Mouse (Mus musculus): ENCODE data around the gene Slc25a29. TPM values are rescaled to one million over a fixed set of nuclear protein-coding genes. Genes with fewer than 3 reads are reported as not detected.

The Slc25a29 gene
- polyA plus RNA-seq (2016; fragmentation: Nextera tagmentation; extraction: Ambion mirVana): 12.8 and 13.8 TPM in 2 replicates

DNA sequence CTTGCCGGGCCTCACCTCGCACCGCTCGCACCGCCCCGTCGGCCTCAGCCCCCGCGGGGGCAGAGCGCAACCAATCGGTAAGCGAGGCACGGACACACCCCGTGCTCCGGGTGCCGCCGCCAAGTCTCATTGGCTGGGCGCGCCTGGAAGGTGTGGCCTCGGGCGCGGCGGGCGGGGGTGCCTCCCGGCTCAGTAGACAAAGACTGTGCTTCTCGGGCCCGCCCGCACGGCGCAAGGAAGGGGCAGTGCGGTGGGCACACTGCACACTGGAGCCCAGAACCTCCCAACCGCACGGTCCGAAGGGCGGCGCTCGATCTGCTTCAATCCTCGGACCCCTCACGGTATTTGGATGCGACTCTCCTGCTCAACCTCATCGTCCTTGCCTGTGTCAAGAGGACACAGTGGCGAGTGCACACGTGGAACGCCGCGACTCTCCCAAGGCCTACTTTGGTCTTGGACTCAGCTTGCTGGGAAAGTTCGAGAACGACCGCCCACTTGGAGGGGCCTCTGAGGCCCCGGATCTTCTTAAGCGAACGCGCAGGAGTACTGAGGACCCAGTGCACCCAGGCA lies at the start of gene Slc25a29, which contains the start of gene Slc25a47:
Gene Slc25a29 (minus strand): TSS at position 44 of the 570 bp plus-strand sequence.
Gene Slc25a47 (plus strand): TSS at position 207 of the 570 bp plus-strand sequence.
- Histone ChIP-seq H3K9me3 (replicated peaks) (no peaks in the 10 kb centered on the region), H3K27ac (peak within 1 kb of the TSS; percentile 88), H3K4me1 (peaks cover 49% of the 10 kb centered on the region), H3K36me3 (peaks cover 49% of the 10 kb centered on the region), H3K27me3 (ENCODE audit: low read depth, poor library complexity, severe bottlenecking) (0 out of 2 replicates have a peak, but pooled peaks cover 9% of the 10 kb centered on the region), H3K4me3 (peak within 1 kb of the TSS; percentile 79)
- WGBS: under 1% methylated on average over 53 of the region's 53 CpGs
- DNase-seq (ENCODE audit: low spot score): peak; percentile 96

DNA sequence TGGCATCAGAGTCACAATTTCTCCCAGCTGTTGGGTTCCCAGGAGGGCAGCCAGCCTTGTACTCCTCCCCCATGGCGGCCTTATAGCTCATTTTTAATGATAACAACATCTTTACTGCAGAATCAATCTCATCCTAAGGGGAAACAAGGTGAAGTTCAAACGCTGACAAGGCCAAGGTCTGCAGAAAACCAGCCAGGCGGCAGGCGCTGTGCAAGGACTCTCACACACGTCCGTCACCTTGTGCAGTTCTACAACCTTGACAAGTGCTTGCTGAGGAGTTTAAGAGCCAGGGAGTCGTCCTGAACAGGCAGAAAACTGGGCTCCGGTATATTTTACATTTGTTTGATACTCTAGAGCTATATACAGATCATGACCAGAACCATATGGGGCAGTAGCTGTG lies 47.1 kb upstream of the Slc25a29 start:
- Histone ChIP-seq H3K27me3 (ENCODE audit: low read depth, poor library complexity, severe bottlenecking) (no peaks in the 10 kb centered on the region), H3K4me1 (no peaks in the 10 kb centered on the region), H3K36me3 (peaks cover 97% of the 10 kb centered on the region), H3K27ac (no peak overlapping the region), H3K9me3 (replicated peaks) (no peaks in the 10 kb centered on the region), H3K4me3 (no peak overlapping the region)
- WGBS: 93% methylated on average over 8 of the region's 8 CpGs
- no peak for DNase-seq (ENCODE audit: low spot score)

DNA sequence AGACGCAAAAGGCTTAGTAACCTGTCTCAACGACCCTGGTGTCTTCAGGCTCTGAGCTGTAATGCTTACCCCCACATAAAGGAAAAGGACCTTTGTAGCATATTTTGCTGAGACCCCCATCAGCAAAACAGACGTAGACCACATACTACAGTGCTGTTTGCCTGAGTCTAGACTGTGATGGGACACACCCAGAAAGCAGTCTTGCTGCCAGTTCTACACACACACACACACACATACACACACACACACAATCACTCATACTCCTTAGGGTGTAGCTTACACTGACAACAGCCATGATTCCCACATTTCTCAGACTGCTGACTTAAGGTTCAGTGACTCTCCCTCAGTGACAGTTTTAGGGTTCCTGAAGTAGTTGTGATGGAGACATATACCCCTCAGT lies 45.5 kb upstream of the Slc25a29 start:
- no peaks in the 10 kb centered on the region for H3K27me3 ChIP-seq (ENCODE audit: low read depth, poor library complexity, severe bottlenecking)
- no peaks in the 10 kb centered on the region for H3K9me3 ChIP-seq (replicated peaks)
- no peaks in the 10 kb centered on the region for H3K4me1 ChIP-seq
- H3K36me3 ChIP-seq: peaks cover 95% of the 10 kb centered on the region
- no peak overlapping the region for H3K27ac ChIP-seq
- DNase-seq (ENCODE audit: low spot score): no peak
- 91% methylated on average over 3 of the region's 3 CpGs for WGBS
- H3K4me3 ChIP-seq: no peak overlapping the region

DNA sequence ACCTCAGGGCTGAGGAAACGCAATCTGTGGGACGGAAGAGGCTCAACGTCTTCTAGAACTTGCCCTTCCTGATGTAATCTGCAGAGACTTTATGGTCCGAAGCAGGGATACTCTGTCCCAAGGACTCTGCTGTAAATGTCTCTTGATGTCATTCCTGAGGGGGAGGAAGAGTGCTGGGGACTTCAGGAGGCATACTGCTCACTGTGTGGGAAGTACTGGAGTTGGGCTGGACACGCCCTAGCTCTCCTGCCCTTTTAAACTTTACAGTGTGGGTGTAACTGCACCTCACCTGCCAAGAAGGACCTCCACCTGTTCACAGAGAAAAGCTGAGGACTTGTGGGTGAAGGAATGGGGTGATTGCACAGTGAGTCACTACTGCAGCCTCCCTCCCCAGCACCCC lies 44.9 kb upstream of the Slc25a29 start:
- no peak for DNase-seq (ENCODE audit: low spot score)
- 95% methylated on average over 5 of the region's 5 CpGs for WGBS
- peaks cover 95% of the 10 kb centered on the region for H3K36me3 ChIP-seq

DNA sequence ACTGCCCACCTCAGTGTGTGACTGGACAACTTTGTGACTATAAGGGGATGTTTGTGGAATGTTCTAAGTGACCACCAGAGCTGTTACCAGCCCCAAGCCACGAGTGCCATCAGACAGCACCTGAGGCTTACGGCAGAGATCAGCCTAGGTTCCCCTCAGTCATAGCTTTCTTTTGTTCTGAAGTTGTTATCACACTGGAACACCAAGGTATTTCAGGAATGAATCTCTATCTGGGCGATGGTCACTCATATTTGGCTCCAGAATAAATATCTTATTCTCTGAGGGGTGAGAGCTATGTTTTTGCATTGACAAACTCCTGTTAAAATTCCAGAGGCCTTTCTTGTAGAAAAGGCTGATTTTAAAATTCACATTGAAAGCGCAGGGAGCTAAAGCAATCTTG lies 43.5 kb upstream of the Slc25a29 start:
- Histone ChIP-seq H3K36me3 (peaks cover 95% of the 10 kb centered on the region), H3K4me1 (no peaks in the 10 kb centered on the region), H3K9me3 (replicated peaks) (no peaks in the 10 kb centered on the region), H3K27me3 (ENCODE audit: low read depth, poor library complexity, severe bottlenecking) (no peaks in the 10 kb centered on the region), H3K4me3 (no peak overlapping the region), H3K27ac (no peak overlapping the region)
- no peak for DNase-seq (ENCODE audit: low spot score)
- WGBS: 95% methylated on average over 4 of the region's 4 CpGs

More for the DNA sequence above, 44.9 kb upstream of the Slc25a29 start:
- Histone ChIP-seq H3K27ac (no peak overlapping the region), H3K4me3 (no peak overlapping the region), H3K9me3 (replicated peaks) (no peaks in the 10 kb centered on the region), H3K27me3 (ENCODE audit: low read depth, poor library complexity, severe bottlenecking) (no peaks in the 10 kb centered on the region), H3K4me1 (no peaks in the 10 kb centered on the region)

DNA sequence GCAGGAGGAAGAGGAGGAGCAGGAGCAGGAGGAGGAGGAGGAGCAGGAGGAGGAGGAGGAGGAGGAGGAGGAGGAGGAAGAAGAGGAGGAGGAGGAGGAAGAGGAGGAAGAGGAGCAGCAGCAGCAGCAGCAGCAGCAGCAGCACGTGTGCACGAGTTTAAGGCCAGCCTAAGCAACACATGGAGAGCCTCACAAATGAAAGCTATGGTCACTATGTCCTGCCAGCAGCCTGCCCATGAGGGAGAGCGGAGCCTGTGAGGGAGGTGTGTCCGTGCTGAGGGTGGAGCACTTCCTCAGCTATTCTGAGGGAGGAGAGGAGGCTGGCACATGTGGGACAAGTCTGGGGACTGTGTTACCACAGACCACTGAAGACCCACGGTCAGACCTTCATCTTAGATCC lies 37.4 kb upstream of the Slc25a29 start:
- no peaks in the 10 kb centered on the region for H3K4me1 ChIP-seq
- WGBS: 85% methylated on average over 5 of the region's 5 CpGs
- H3K4me3 ChIP-seq: no peak overlapping the region
- H3K36me3 ChIP-seq: peaks cover 98% of the 10 kb centered on the region
- H3K27ac ChIP-seq: no peak overlapping the region
- no peak for DNase-seq (ENCODE audit: low spot score)
- no peaks in the 10 kb centered on the region for H3K27me3 ChIP-seq (ENCODE audit: low read depth, poor library complexity, severe bottlenecking)
- H3K9me3 ChIP-seq (replicated peaks): no peaks in the 10 kb centered on the region

DNA sequence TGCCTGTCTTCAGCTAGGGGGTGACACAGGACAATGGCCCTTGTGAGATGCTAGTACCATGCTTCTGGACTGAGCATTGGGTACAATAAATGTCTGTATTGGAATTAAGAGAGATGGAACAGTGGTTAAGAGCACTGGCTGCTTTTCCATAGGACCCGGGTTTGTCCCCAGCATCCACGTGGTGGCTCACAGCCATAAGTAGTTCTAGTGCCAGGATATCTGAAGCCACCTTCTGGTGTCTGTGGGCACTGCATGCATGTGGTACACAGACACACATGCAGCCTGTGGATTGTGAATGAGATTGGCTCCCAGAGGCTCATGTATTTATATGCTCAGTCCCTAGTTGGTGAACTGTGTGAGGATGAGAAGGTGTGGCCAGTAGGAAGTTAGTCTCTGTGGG lies 33.9 kb upstream of the Slc25a29 start:
- H3K4me3 ChIP-seq: no peak overlapping the region
- peaks cover 100% of the 10 kb centered on the region for H3K36me3 ChIP-seq
- H3K9me3 ChIP-seq (replicated peaks): no peaks in the 10 kb centered on the region
- H3K4me1 ChIP-seq: no peaks in the 10 kb centered on the region
- H3K27me3 ChIP-seq (ENCODE audit: low read depth, poor library complexity, severe bottlenecking): no peaks in the 10 kb centered on the region
- DNase-seq (ENCODE audit: low spot score): no peak
- 85% methylated on average over 2 of the region's 2 CpGs for WGBS
- H3K27ac ChIP-seq: no peak overlapping the region

DNA sequence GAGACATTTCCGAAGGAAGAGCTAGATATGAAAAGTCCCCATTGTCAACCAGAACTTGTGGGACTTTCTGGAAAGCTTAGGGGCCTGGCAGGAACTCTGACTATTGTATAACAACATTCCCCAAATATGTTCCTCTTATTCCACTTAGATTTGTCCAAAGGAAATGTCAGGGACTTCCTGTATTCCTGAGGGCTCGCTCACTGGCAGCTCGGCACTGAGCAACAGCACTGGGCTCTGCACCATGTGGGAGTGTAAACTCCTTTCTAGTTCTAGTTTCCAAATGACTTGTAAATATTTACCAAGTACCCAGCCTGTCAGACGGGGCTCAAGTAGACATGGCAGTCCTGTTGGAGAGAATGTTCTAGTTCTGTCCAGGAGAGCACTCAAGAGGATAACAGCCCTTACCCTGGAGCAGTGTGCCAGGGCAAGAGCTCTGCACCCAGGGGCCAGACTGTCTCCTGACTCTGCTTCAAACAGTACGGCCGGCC lies 29.4 kb upstream of the Slc25a29 start:
- DNase-seq (ENCODE audit: low spot score): no peak
- Histone ChIP-seq H3K27me3 (ENCODE audit: low read depth, poor library complexity, severe bottlenecking) (no peaks in the 10 kb centered on the region), H3K4me1 (no peaks in the 10 kb centered on the region), H3K27ac (no peak overlapping the region), H3K36me3 (peaks cover 100% of the 10 kb centered on the region), H3K4me3 (no peak overlapping the region), H3K9me3 (replicated peaks) (no peaks in the 10 kb centered on the region)
- 91% methylated on average over 6 of the region's 6 CpGs for WGBS

DNA sequence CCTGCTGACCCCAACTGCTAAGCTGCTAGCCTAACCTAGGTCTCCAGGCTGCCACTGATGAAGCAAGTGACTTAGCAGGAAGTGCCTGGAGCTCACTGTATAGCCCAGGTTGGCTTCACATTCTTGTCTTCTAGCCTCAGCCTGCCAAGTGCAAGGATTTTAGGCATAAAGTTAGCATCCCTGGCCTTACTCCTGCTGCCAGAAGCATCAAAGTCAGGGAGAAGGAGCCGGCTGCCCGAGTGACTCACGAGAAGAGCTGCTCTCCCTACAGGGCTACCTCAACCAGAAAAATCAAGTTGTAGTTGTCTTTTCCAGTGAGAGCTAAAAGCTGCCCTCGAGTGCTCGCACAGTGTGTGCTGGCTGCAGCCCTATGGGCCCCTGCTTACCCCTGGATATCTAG lies 22.8 kb upstream of the Slc25a29 start:
- H3K27ac ChIP-seq: no peak overlapping the region
- no peaks in the 10 kb centered on the region for H3K4me1 ChIP-seq
- no peak overlapping the region for H3K4me3 ChIP-seq
- H3K9me3 ChIP-seq (replicated peaks): no peaks in the 10 kb centered on the region
- H3K36me3 ChIP-seq: peaks cover 57% of the 10 kb centered on the region
- WGBS: 91% methylated on average over 5 of the region's 5 CpGs
- no peak for DNase-seq (ENCODE audit: low spot score)
- no peaks in the 10 kb centered on the region for H3K27me3 ChIP-seq (ENCODE audit: low read depth, poor library complexity, severe bottlenecking)

DNA sequence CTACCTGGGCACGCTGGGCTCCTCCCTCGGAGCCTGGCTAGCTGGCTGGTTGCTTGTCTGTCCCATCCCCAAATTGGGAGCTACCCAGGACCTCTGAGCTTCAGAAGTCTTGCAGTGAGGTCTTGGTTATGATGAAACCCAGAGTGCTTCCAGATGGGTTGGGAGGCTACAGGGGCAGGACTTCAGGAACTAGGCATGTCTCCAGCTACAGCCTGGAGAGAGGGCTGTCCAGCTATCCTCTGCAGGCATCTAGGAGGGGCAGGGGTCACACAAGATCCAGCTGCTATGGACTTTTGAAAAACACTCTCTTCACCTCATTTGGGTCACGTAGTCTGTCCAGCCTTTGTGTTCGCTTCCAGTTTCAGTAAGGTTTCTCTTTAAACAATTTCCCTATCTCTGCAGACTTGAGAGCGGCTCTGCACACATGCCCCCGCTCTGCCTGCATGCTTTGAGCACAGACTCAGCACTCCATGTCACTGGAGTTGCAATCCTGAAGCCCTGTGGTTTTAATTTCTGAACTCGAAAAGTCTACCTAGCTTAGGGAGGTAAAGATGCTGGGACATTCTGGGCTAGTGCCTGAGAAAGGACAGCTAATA lies 22.0 kb upstream of the Slc25a29 start:
- H3K4me3 ChIP-seq: no peak overlapping the region
- no peak overlapping the region for H3K27ac ChIP-seq

DNA sequence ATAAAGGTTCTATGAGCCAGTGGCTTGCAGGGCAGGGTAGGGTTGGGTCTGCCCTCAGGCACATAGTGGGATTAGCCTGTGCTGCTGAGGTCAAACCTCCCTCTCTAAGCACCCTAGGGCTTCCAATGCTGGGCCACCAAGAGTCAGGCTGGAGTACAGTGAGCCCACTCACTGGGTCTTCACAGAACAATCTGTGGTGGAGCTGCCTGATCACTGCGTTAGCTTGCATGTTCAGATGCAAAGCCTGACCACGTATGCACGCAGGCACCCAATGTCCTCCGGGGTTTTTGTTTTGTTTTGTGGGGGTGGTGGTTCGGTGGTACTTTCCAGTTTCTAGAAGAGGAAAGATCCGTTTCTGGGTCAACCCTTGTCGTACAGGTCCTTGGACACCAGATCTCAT lies 21.4 kb upstream of the Slc25a29 start:
- Histone ChIP-seq H3K36me3 (peaks cover 43% of the 10 kb centered on the region), H3K27ac (no peak overlapping the region), H3K4me3 (no peak overlapping the region), H3K9me3 (replicated peaks) (no peaks in the 10 kb centered on the region), H3K4me1 (no peaks in the 10 kb centered on the region), H3K27me3 (ENCODE audit: low read depth, poor library complexity, severe bottlenecking) (no peaks in the 10 kb centered on the region)
- 91% methylated on average over 7 of the region's 7 CpGs for WGBS
- DNase-seq (ENCODE audit: low spot score): no peak

More for the DNA sequence above, 22.0 kb upstream of the Slc25a29 start:
- no peak for DNase-seq (ENCODE audit: low spot score)
- WGBS: 84% methylated on average over 7 of the region's 7 CpGs
- Histone ChIP-seq H3K4me1 (no peaks in the 10 kb centered on the region), H3K9me3 (replicated peaks) (no peaks in the 10 kb centered on the region), H3K27me3 (ENCODE audit: low read depth, poor library complexity, severe bottlenecking) (no peaks in the 10 kb centered on the region), H3K36me3 (peaks cover 49% of the 10 kb centered on the region)

DNA sequence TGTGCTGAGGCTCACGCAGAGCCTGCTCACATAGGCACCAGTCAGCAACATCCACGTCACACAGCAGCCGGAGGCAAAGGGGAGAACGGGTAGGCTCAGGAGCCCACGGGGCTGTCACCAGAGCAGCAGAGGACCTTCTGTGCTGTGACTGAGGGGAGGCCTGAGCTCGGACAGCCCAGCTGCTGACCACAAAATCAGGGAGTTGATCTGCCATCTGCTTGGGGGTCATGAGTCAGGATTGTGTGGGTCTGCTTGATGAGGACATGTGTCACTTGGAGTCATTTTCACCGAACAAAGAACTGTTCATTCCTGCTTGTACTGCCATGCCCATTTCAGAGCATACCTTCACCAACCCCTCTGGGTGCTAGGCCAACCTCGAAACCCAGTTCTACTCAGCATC lies 20.5 kb upstream of the Slc25a29 start:
- Histone ChIP-seq H3K27me3 (ENCODE audit: low read depth, poor library complexity, severe bottlenecking) (no peaks in the 10 kb centered on the region), H3K27ac (no peak overlapping the region), H3K4me1 (no peaks in the 10 kb centered on the region), H3K9me3 (replicated peaks) (no peaks in the 10 kb centered on the region), H3K4me3 (no peak overlapping the region), H3K36me3 (peaks cover 34% of the 10 kb centered on the region)
- 89% methylated on average over 8 of the region's 8 CpGs for WGBS
- no peak for DNase-seq (ENCODE audit: low spot score)

DNA sequence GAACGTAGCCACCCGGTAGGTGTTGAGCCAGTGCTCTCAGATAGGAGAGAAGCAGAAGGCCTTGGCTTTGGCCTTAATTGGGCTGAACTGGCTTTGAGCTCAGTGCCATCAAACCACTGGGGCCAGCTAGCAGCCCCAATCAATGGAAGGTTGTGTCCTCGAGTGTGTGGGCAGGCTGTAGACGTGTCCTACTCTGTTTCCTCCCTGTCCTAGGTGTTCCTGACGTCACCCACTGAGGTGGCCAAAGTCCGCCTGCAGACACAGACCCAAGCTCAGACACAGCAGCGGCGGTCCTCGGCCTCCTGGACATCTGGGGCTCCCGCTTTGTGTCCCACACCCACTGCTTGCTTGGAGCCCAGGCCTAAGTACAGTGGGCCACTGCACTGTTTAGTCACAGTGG lies 19.4 kb upstream of the Slc25a29 start:
- Histone ChIP-seq H3K36me3 (peaks cover 25% of the 10 kb centered on the region), H3K27me3 (ENCODE audit: low read depth, poor library complexity, severe bottlenecking) (no peaks in the 10 kb centered on the region), H3K4me3 (no peak overlapping the region), H3K4me1 (0 out of 2 replicates have a peak, but pooled peaks cover 7% of the 10 kb centered on the region), H3K27ac (no peak overlapping the region), H3K9me3 (replicated peaks) (no peaks in the 10 kb centered on the region)
- no peak for DNase-seq (ENCODE audit: low spot score)
- WGBS: 85% methylated on average over 10 of the region's 10 CpGs

Measured in limb, embryonic 10.5 days (tissue).